Mouse (Mus musculus) splenic B cell, adult 2 months (primary cell): ENCODE measurements around the gene Cuedc1.

Experiments used
- DNase-seq: peaks from one replicate; pipeline ENCODE4 v3.0.0-alpha.2; 2011; ENCODE audit warnings: low read depth, low spot score
- H3K27me3 ChIP-seq: 2 replicates; pipeline ENCODE4 v1.6.1; 2012; ENCODE audit warnings: mild to moderate bottlenecking, low read length, moderate library complexity, mixed read lengths; ENCODE audit not compliant: control insufficient read depth, poor library complexity, insufficient read depth, severe bottlenecking
- H3K36me3 ChIP-seq: 2 replicates; pipeline ENCODE4 v1.6.1; 2012; ENCODE audit warnings: mild to moderate bottlenecking, low read length, moderate library complexity, mixed read lengths; ENCODE audit not compliant: control insufficient read depth, poor library complexity, insufficient read depth, severe bottlenecking

Gene Cuedc1

GRCm38 (mm10) chr11:88218586-88218985, 120.7 kb downstream of the Cuedc1 start:
- H3K36me3 ChIP-seq = no peaks in the 10 kb centered on the region
- DNase-seq = no peak
- no peaks in the 10 kb centered on the region for H3K27me3 ChIP-seq

GRCm38 (mm10) chr11:88221929-88222475, 124.1 kb downstream of the Cuedc1 start:
- DNase-seq = no peak
- Histone ChIP-seq H3K36me3 (no peaks in the 10 kb centered on the region), H3K27me3 (no peaks in the 10 kb centered on the region)

- no peaks in the 10 kb centered on the region for H3K27me3 ChIP-seq
- DNase-seq = no peak
- H3K36me3 ChIP-seq = no peaks in the 10 kb centered on the region
These were observed 129.4 kb downstream of the Cuedc1 start for GRCm38 (mm10) chr11:88227001-88227957.

- H3K27me3 ChIP-seq = no peaks in the 10 kb centered on the region
- no peak for DNase-seq
- no peaks in the 10 kb centered on the region for H3K36me3 ChIP-seq
These were observed 133.4 kb downstream of the Cuedc1 start for GRCm38 (mm10) chr11:88231213-88231790.

GRCm38 (mm10) chr11:88233528-88234427, 135.9 kb downstream of the Cuedc1 start:
- peak; percentile 61 for DNase-seq
- Histone ChIP-seq H3K36me3 (no peaks in the 10 kb centered on the region), H3K27me3 (no peaks in the 10 kb centered on the region)

- DNase-seq = no peak
- Histone ChIP-seq H3K27me3 (no peaks in the 10 kb centered on the region), H3K36me3 (no peaks in the 10 kb centered on the region)
These were observed 136.9 kb downstream of the Cuedc1 start for GRCm38 (mm10) chr11:88234789-88235188.

- H3K27me3 ChIP-seq = no peaks in the 10 kb centered on the region
- no peaks in the 10 kb centered on the region for H3K36me3 ChIP-seq
- peak; percentile 67 for DNase-seq
These were observed 137.7 kb downstream of the Cuedc1 start for GRCm38 (mm10) chr11:88235221-88236203.

GRCm38 (mm10) chr11:88240275-88240674, 142.4 kb downstream of the Cuedc1 start:
- H3K27me3 ChIP-seq = no peaks in the 10 kb centered on the region
- H3K36me3 ChIP-seq = no peaks in the 10 kb centered on the region
- DNase-seq = no peak

- no peaks in the 10 kb centered on the region for H3K36me3 ChIP-seq
These were observed 143.0 kb downstream of the Cuedc1 start for GRCm38 (mm10) chr11:88240736-88241353.

GRCm38 (mm10) chr11:88241468-88242301, 143.8 kb downstream of the Cuedc1 start:
- H3K27me3 ChIP-seq = no peaks in the 10 kb centered on the region
- H3K36me3 ChIP-seq = no peaks in the 10 kb centered on the region
- no peak for DNase-seq

More at GRCm38 (mm10) chr11:88240736-88241353, 143.0 kb downstream of the Cuedc1 start:
- no peak for DNase-seq
- no peaks in the 10 kb centered on the region for H3K27me3 ChIP-seq
